Mouse (Mus musculus): ENCODE results near the gene Vps29. TPM values are rescaled to one million over a fixed set of nuclear protein-coding genes. Genes with fewer than 3 reads are reported as not detected.

The Vps29 gene
- polyA plus RNA-seq, 1 experiment: not detected

GRCm38 (mm10) chr5:122325477-122325876, 28.7 kb upstream of the Vps29 start:
- 62% methylated on average over 8 of the region's 8 CpGs for WGBS
- TF ChIP-seq CTCF (IDR thresholded peaks at IDR 0.05; ENCODE audit: insufficient read depth, low read depth, low read length) (no peak), POLR2A (IDR thresholded peaks at IDR 0.05; ENCODE audit: insufficient read depth, low read depth, low read length) (no peak)
- peak overlapping the region; percentile 89 for H3K27ac ChIP-seq (ENCODE audit: insufficient read depth, low read depth, low read length)

GRCm38 (mm10) chr5:122327283-122327682, 26.9 kb upstream of the Vps29 start:
- no peak overlapping the region for H3K27ac ChIP-seq (ENCODE audit: insufficient read depth, low read depth, low read length)
- WGBS: 25% methylated on average over 3 of the region's 3 CpGs
- TF ChIP-seq CTCF (IDR thresholded peaks at IDR 0.05; ENCODE audit: insufficient read depth, low read depth, low read length): no peak
- no peak for TF ChIP-seq POLR2A (IDR thresholded peaks at IDR 0.05; ENCODE audit: insufficient read depth, low read depth, low read length)
- H3K4me3 ChIP-seq (ENCODE audit: insufficient read depth, low read depth, low read length): no peak overlapping the region
- peaks cover 32% of the 10 kb centered on the region for H3K4me1 ChIP-seq (ENCODE audit: control insufficient read depth, insufficient read depth, low read length)

More at GRCm38 (mm10) chr5:122325477-122325876, 28.7 kb upstream of the Vps29 start:
- H3K4me3 ChIP-seq (ENCODE audit: insufficient read depth, low read depth, low read length): no peak overlapping the region
- H3K4me1 ChIP-seq (ENCODE audit: control insufficient read depth, insufficient read depth, low read length): peaks cover 40% of the 10 kb centered on the region

- TF ChIP-seq CTCF (IDR thresholded peaks at IDR 0.05; ENCODE audit: insufficient read depth, low read depth, low read length): no peak
- Histone ChIP-seq H3K4me1 (ENCODE audit: control insufficient read depth, insufficient read depth, low read length) (peaks cover 18% of the 10 kb centered on the region), H3K4me3 (ENCODE audit: insufficient read depth, low read depth, low read length) (no peak overlapping the region), H3K27ac (ENCODE audit: insufficient read depth, low read depth, low read length) (no peak overlapping the region)
- 76% methylated on average over 4 of the region's 4 CpGs for WGBS
These were observed 23.9 kb upstream of the Vps29 start for GRCm38 (mm10) chr5:122330269-122330668.

- no peak overlapping the region for H3K4me3 ChIP-seq (ENCODE audit: insufficient read depth, low read depth, low read length)
- WGBS: 70% methylated on average over 3 of the region's 3 CpGs
- TF ChIP-seq POLR2A (IDR thresholded peaks at IDR 0.05; ENCODE audit: insufficient read depth, low read depth, low read length) (no peak), CTCF (IDR thresholded peaks at IDR 0.05; ENCODE audit: insufficient read depth, low read depth, low read length) (no peak)
- H3K4me1 ChIP-seq (ENCODE audit: control insufficient read depth, insufficient read depth, low read length): no peaks in the 10 kb centered on the region
- no peak overlapping the region for H3K27ac ChIP-seq (ENCODE audit: insufficient read depth, low read depth, low read length)
These were observed 19.5 kb upstream of the Vps29 start for GRCm38 (mm10) chr5:122334682-122335081.

GRCm38 (mm10) chr5:122336554-122337294, 17.4 kb upstream of the Vps29 start:
- no peaks in the 10 kb centered on the region for H3K4me1 ChIP-seq (ENCODE audit: control insufficient read depth, insufficient read depth, low read length)
- H3K4me3 ChIP-seq (ENCODE audit: insufficient read depth, low read depth, low read length): no peak overlapping the region
- H3K27ac ChIP-seq (ENCODE audit: insufficient read depth, low read depth, low read length): no peak overlapping the region
- WGBS: 87% methylated on average over 7 of the region's 7 CpGs
- TF ChIP-seq POLR2A (IDR thresholded peaks at IDR 0.05; ENCODE audit: insufficient read depth, low read depth, low read length) (no peak), CTCF (IDR thresholded peaks at IDR 0.05; ENCODE audit: insufficient read depth, low read depth, low read length) (no peak)

- Histone ChIP-seq H3K4me3 (ENCODE audit: insufficient read depth, low read depth, low read length) (no peak overlapping the region), H3K27ac (ENCODE audit: insufficient read depth, low read depth, low read length) (no peak overlapping the region), H3K4me1 (ENCODE audit: control insufficient read depth, insufficient read depth, low read length) (no peaks in the 10 kb centered on the region)
- no peak for TF ChIP-seq CTCF (IDR thresholded peaks at IDR 0.05; ENCODE audit: insufficient read depth, low read depth, low read length)
- TF ChIP-seq POLR2A (IDR thresholded peaks at IDR 0.05; ENCODE audit: insufficient read depth, low read depth, low read length): no peak
- WGBS: 86% methylated on average over 1 of the region's 1 CpGs
These were observed 11.3 kb upstream of the Vps29 start for GRCm38 (mm10) chr5:122342874-122343273.

- Histone ChIP-seq H3K27ac (ENCODE audit: insufficient read depth, low read depth, low read length) (no peak overlapping the region), H3K4me3 (ENCODE audit: insufficient read depth, low read depth, low read length) (no peak overlapping the region), H3K4me1 (ENCODE audit: control insufficient read depth, insufficient read depth, low read length) (no peaks in the 10 kb centered on the region)
- WGBS: 55% methylated on average over 7 of the region's 7 CpGs
- no peak for TF ChIP-seq CTCF (IDR thresholded peaks at IDR 0.05; ENCODE audit: insufficient read depth, low read depth, low read length)
- no peak for TF ChIP-seq POLR2A (IDR thresholded peaks at IDR 0.05; ENCODE audit: insufficient read depth, low read depth, low read length)
These were observed 10.4 kb upstream of the Vps29 start for GRCm38 (mm10) chr5:122343768-122344167.

- H3K27ac ChIP-seq (ENCODE audit: insufficient read depth, low read depth, low read length): no peak overlapping the region
- no peak overlapping the region for H3K4me3 ChIP-seq (ENCODE audit: insufficient read depth, low read depth, low read length)
- 8% methylated on average over 5 of the region's 5 CpGs for WGBS
- TF ChIP-seq POLR2A (IDR thresholded peaks at IDR 0.05; ENCODE audit: insufficient read depth, low read depth, low read length): no peak
- peak; percentile 43 for TF ChIP-seq CTCF (IDR thresholded peaks at IDR 0.05; ENCODE audit: insufficient read depth, low read depth, low read length)
- no peaks in the 10 kb centered on the region for H3K4me1 ChIP-seq (ENCODE audit: control insufficient read depth, insufficient read depth, low read length)
These were observed 9.9 kb upstream of the Vps29 start for GRCm38 (mm10) chr5:122344260-122344659.

GRCm38 (mm10) chr5:122345777-122346176, 8.4 kb upstream of the Vps29 start:
- no peak overlapping the region for H3K27ac ChIP-seq (ENCODE audit: insufficient read depth, low read depth, low read length)
- WGBS: 68% methylated on average over 4 of the region's 4 CpGs
- no peaks in the 10 kb centered on the region for H3K4me1 ChIP-seq (ENCODE audit: control insufficient read depth, insufficient read depth, low read length)
- H3K4me3 ChIP-seq (ENCODE audit: insufficient read depth, low read depth, low read length): no peak overlapping the region
- TF ChIP-seq CTCF (IDR thresholded peaks at IDR 0.05; ENCODE audit: insufficient read depth, low read depth, low read length) (no peak), POLR2A (IDR thresholded peaks at IDR 0.05; ENCODE audit: insufficient read depth, low read depth, low read length) (no peak)

Data from olfactory bulb, adult 2 months (tissue).